Mouse (Mus musculus) retina, embryonic 14.5 days (tissue): ENCODE measurements around the gene Wdr54.

Experiments used
- DNase-seq: peaks from one replicate; pipeline ENCODE4 v3.0.0-alpha.2; 2015; ENCODE audit warnings: low spot score

Wdr54 gene

GRCm38 (mm10) chr6:83159456-83159855 is 3.3 kb upstream of the Wdr54 start:
- peak; percentile 82 for DNase-seq

DNA sequence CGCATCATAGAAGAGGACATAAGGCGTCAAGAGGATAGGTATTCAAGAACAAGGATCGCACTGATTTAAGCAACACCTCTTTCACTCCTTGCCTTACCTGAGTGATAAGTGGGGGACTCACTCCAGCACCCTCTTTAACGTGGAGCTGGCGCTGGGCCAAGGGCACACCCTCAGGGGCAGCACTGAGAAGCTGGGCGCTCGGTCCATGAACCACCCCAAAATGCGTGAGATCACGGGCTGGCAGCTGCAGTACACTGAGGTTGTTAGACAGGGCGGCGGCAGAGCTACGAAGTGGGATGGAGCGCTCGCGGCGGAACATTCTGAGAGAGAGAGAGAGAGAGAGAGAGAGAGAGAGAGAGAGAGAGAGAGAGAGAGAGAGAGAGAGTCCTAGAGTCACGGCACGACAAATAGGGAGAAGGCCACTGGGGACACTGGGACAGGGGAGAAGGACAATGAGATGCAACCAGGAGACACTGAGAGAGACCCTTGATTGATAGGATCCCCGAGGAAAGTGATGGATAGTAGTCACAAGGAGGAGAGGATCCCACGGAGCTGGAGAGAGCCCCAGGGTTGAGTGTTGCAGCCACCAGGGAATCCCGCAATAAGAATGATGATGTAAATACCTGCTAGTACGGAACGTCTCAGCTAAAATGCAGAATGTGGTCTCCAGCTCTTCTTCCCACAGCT is 502 bp downstream of the Wdr54 start:
- no peak for DNase-seq

DNA sequence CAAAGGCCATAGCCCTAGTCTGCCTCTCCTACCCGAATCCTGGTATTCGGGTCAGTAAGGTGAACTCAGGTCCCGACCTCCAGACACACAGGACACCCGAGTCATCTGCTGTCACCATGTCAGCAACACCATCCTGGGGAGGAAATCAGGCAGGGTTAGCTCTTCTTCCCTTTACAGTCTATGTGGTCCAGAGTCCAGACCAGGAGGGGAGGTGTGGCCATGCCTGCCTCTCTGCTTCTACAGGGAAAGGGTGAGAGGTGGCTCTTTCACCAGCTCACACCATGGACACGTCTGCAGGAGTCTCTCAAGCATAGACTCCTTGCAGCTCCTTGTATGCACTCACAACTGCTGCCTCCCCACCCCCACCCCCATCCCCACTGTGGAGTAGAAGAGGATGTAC is 2.7 kb downstream of the Wdr54 start:
- no peak for DNase-seq

GRCm38 (mm10) chr6:83153038-83153437 is 3.2 kb downstream of the Wdr54 start:
- no peak for DNase-seq

DNA sequence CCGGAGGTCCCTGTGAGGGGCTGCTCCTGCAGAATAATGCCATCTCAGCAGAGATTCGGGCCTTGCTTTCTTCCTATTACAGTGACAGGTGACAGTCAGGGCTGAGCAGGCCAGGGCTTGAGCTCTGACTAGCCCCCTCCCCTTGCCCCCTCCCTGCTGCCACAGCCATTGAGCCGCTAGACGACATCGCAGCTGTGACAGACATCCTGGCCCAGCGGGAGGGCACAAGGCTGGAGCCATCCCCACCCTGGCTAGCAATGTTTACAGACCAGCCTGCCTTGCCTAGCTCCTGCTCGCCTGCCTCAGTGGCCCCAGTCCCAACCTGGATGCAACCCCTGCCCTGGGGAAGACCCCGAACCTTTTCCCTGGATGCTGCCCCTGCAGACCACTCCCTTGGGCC is 4.5 kb downstream of the Wdr54 start:
- peak; percentile 33 for DNase-seq

DNA sequence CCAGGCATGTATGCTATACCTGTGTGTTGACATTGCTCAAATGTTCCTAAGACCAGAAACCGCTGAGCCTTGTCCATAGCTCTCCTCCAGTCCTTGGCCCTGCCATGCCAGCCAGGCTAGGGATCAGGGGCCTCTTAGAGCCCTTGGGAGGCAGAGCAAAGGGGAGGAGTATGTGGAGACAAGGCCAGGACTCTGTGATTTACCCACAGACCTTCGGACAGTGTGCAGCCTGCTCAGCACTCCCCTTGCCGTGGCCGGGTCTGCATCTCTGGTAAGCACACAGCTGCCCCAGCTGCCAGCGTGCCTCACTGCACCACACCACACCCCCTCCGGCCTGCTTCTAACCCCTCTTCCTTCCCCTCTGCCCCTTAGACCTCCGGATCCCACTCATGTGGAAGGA is 8.9 kb downstream of the Wdr54 start:
- DNase-seq: no peak

DNA sequence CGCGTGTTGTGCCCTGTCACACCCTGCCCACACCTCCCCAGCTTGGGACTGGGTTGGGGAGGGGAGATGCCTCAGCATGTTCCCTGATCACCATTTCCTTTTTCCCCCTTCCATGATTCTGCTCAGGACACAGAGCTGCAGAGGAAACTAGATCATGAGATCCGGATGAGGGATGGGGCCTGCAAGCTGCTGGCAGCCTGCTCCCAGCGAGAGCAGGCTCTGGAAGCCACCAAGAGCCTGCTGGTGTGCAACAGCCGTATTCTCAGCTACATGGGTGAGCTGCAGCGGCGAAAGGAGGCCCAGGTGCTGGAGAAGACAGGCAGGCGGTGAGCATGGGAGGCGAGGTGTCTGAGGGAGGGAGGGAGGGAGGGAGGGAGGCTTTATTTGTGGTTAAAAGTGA is 10.4 kb downstream of the Wdr54 start:
- no peak for DNase-seq

GRCm38 (mm10) chr6:83145209-83145608 is 11.0 kb downstream of the Wdr54 start:
- no peak for DNase-seq

DNA sequence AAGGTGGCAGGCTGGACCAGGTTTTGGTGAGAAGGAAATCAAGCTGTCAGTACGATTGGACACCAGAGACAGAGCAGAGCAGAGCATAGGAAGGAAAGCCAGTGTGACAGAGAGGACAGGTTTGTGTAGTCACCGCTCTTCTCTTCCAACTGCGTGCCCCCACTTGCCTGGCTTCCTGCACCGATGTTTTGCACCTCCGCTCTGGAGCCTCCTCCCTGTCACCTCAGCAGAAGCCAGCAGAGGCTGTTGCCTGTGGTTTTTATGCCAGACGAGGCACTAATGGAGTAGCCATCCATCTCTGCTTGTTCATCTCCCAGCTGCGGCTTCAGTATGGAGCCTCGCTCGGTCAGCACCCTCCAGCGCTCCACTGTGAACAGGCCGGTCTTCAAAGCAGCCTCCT is 13.3 kb downstream of the Wdr54 start:
- no peak for DNase-seq

- DNase-seq: peak; percentile 50
Observed at GRCm38 (mm10) chr6:83142211-83142731, 13.9 kb downstream of the Wdr54 start.

- no peak for DNase-seq
Observed at GRCm38 (mm10) chr6:83141636-83142035, 14.6 kb downstream of the Wdr54 start.

DNA sequence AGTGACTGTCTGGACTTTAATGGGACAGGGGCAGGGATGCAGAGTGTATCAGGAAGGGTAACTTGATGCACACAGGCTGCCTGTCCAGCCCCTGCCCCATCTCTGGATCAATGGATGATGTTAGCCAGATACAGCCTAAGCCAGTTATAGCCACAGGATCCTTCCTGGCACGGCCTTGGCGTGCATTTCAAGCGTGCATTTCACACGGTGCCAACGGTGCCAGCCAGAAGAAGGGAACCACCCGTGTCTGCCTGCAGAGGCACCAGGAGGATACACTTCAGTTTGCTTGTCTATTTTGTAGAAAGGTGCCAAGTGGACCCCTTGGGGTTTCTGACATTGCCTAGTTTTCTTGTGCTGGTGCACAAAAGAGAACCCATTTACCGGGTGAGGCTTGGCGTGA is 16.2 kb downstream of the Wdr54 start:
- DNase-seq: no peak

GRCm38 (mm10) chr6:83138056-83138455 is 18.1 kb downstream of the Wdr54 start:
- DNase-seq: peak; percentile 72

- DNase-seq: peak; percentile 83
Observed at GRCm38 (mm10) chr6:83137576-83137950, 18.6 kb downstream of the Wdr54 start.

DNA sequence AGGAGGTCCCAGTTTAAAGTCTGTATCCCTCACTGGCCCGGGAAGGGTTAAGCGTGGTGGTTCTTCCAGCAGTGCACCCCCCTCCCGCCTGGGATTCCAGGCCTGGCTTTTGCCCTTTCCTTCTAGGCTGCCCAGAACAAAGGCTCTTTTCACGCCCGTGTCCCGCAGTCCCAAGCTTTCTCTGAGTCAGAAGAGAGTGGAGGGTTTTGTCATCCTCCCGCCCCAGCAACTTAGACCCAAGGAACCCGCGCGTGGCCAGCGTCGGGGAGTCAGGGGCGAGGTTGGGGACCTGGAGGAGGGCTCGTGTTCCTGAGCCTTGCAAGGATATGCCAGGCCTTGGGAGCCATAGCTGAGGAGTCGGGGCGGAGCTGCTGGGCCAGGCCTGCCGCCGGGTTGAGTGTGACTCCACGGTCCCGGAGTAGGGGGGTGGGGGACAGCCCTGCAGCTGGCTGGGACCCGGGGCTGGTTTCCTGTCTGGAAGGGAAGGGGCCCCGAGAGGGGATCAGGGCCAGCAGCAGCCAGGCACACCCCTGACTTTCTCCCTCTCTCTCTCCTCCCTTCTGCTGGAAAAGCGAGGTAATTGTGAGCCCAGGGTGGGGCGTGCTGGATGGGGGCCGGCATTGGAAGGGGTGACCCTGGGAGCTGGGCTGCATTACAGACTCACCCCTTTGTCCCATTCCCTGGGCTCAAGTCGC is 19.2 kb downstream of the Wdr54 start:
- DNase-seq: peak; percentile 80

- DNase-seq: peak; percentile 19
Observed at GRCm38 (mm10) chr6:83136291-83136880, 19.8 kb downstream of the Wdr54 start.

- no peak for DNase-seq
Observed at GRCm38 (mm10) chr6:83135571-83136161, 20.5 kb downstream of the Wdr54 start.

DNA sequence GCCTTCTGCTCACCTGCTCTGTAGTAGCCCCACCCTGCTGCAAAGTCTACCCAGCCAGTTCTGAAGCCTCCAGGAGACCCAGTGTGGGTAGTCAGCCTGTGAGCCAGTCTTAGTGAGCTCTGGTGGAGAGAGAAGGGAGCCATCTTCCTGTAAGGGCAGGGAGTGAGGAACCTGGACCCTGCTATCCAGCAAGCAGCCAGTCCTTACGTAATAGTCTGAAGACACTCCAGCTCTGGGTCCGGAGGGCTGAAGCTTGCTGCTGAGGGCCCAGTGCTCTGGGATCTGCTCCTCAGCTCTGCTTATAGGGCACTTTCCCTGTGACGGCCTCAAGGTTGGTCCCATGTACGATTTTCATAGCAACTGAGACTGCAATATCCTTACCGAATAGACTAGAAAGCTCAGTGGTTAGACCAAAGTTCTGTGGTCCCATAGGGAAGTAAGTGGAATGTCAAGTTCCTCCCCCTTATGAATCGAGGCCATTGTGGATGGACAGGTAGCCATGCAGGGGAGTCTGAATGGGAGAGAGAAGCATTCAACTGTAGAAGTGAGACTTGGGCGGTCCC is 21.2 kb downstream of the Wdr54 start, which contains the start of gene Rtkn:
Gene Rtkn, plus strand, starts transcription at position 513 of the 563 bp plus-strand sequence.
- DNase-seq: no peak

DNA sequence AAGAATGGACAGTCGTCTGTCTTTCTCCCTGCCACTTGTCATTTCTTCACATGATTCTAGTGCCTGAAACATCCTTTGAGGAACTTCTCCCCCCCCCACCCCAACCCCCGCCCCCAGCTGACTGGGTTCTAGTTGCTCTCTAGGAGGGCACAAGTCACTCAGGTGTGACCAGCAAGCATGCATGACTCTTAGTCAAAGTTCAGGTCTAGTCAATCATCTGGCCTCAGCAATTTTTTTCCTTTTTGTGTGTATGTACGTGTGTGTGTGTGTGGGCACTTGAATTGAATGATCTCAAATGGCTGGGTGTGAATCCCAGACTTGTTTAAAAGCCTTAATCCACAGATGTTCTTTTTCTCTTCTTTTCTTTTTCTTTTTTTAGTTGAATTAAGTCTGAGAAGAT is 22.0 kb downstream of the Wdr54 start:
- no peak for DNase-seq

DNA sequence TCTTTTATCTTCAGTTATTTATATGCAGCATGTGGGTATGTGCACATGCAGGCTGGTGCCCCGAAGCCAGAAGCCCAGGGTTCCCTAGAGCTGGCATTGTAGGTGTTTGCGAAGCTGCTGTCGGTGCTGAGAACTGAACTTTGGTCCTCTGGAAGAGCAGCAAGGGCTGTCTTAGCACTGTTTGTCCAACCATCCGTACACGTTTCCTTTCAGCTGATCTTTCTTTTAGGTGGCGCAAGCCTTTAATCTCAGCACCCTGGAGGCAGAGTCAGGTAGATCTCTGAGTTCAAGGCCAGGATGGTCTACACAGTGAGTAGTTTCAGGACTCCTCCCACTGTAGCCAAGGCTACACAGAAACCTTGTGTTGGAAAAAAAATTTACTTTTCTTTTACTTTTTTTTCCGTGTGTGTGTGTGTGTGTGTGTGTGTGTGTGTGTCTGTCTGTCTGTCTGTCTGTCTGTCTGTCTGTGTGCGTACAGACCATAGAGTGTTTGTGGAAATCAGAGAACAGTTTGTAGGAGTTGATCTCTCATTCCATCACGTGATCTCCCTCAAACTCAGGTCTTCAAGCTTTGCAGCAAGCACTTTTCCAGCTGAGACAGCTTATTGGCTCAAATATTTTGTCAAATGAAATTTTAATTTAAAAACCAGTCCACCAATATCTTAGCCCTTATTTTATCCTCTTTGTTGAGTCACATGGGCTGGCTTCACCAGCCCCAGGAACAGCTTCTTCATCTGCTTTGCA is 23.8 kb downstream of the Wdr54 start:
- no peak for DNase-seq

GRCm38 (mm10) chr6:83131469-83132034 is 24.6 kb downstream of the Wdr54 start:
- DNase-seq: no peak
